ENCODE assay signal across 30 mouse cellular contexts in the genomic region with DNA sequence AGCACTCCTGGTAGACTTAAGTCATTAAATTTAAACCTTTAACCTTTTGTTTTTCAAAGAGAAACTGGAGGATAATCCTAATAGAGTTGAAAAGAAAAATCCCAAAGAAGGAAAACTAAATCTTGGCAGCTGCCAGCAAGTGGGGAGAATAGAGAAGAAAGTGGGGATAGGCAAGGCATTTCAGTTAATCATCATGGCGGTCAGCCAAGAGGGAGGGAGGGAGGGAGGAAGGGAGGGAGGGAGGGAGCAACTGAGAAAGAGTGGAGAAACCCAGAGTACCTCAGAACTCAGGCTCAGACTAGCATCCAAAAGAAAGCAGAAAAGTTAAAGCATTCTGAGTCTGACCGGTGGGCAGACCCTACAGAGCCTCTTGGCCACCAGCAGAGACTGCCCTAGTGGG.
DNase-seq lines count a peak whose midpoint lies in the region; ATAC-seq lines count a peak whose summit lies in the region.
"Had no signal": no experiment of that assay in that cellular context is flagged by ENCODE, and none has a peak within 500 bp of the region (broad histone marks: within the 10 kb centered on the region; RNA-seq: fewer than 3 reads in every experiment).

No protein-coding gene starts in this region.

- H3K4me1 ChIP-seq in forebrain, embryonic 14.5 days (ENCODE audit: control insufficient read depth, insufficient read depth, low read length) = peaks cover 3% of the 10 kb centered on the region; the same call in 1 of the 2 replicates
- H3K4me1 ChIP-seq in forebrain, embryonic 15.5 days = peaks cover 9% of the 10 kb centered on the region
- no peaks in the 10 kb centered on the region for H3K4me1 ChIP-seq in midbrain, embryonic 14.5 days (ENCODE audit: control insufficient read depth, insufficient read depth, low read length)
- H3K4me1 ChIP-seq in midbrain, embryonic 15.5 days = peaks cover 6% of the 10 kb centered on the region; the same call in 1 of the 2 replicates
- H3K4me1 ChIP-seq: embryonic facial prominence, embryonic 10.5 days; embryonic facial prominence, embryonic 13.5 days; heart, embryonic 10.5 days had no signal

- WGBS in forebrain, embryonic 14.5 days = 49% methylated on average over 2 of the region's 2 CpGs
- 25% methylated on average over 2 of the region's 2 CpGs for WGBS in forebrain, embryonic 15.5 days
- 65% methylated on average over 2 of the region's 2 CpGs for WGBS in midbrain, embryonic 14.5 days
- WGBS in midbrain, embryonic 15.5 days = 75% methylated on average over 1 of the region's 2 CpGs

- no peak overlapping the region for H3K4me3 ChIP-seq in forebrain, embryonic 14.5 days (ENCODE audit: low read depth, low read length)
- no peak overlapping the region for H3K4me3 ChIP-seq in forebrain, embryonic 15.5 days
- no peak overlapping the region for H3K4me3 ChIP-seq in midbrain, embryonic 14.5 days (replicated peaks; ENCODE audit: low read depth, low read length)
- H3K4me3 ChIP-seq in midbrain, embryonic 15.5 days = no peak overlapping the region
- H3K4me3 ChIP-seq: embryonic facial prominence, embryonic 10.5 days; embryonic facial prominence, embryonic 13.5 days; erythroblast, embryonic 14.5 days; forebrain, embryonic 13.5 days; heart, adult 2 months; heart, embryonic 10.5 days; heart, embryonic 13.5 days; hindbrain, embryonic 12.5 days had no signal

- intact Hi-C loops in left cerebral cortex, postnatal 4 days (cut with DNase I) = no loop called here

- H3K9me3 ChIP-seq in forebrain, embryonic 14.5 days (replicated peaks; ENCODE audit: control insufficient read depth, low read length) = no peaks in the 10 kb centered on the region
- no peaks in the 10 kb centered on the region for H3K9me3 ChIP-seq in forebrain, embryonic 15.5 days
- H3K9me3 ChIP-seq in midbrain, embryonic 14.5 days (ENCODE audit: control insufficient read depth, low read length) = no peaks in the 10 kb centered on the region
- no peaks in the 10 kb centered on the region for H3K9me3 ChIP-seq in midbrain, embryonic 15.5 days
- H3K9me3 ChIP-seq: embryonic facial prominence, embryonic 10.5 days; embryonic facial prominence, embryonic 13.5 days; forebrain, embryonic 13.5 days; G1E; heart, embryonic 10.5 days; heart, embryonic 13.5 days; hindbrain, embryonic 12.5 days had no signal

- no peak overlapping the region for H3K27ac ChIP-seq in forebrain, embryonic 14.5 days (ENCODE audit: low read depth, low read length)
- H3K27ac ChIP-seq in forebrain, embryonic 15.5 days (replicated peaks) = no peak overlapping the region
- H3K27ac ChIP-seq in midbrain, embryonic 14.5 days (replicated peaks; ENCODE audit: low read depth, low read length) = no peak overlapping the region
- no peak overlapping the region for H3K27ac ChIP-seq in midbrain, embryonic 15.5 days
- H3K27ac ChIP-seq: embryonic facial prominence, embryonic 10.5 days; embryonic facial prominence, embryonic 13.5 days; forebrain, embryonic 13.5 days; heart, adult 2 months; heart, embryonic 10.5 days; heart, embryonic 13.5 days; hindbrain, embryonic 12.5 days had no signal

- DNase-seq in forebrain, embryonic 14.5 days (ENCODE audit: low spot score) = peak; percentile 71
- peak; percentile 31 for DNase-seq in midbrain, embryonic 14.5 days
- DNase-seq in brain, adult 2 months (ENCODE audit: low read depth, low spot score) = peak; percentile 24
- no peak for DNase-seq in left cerebral cortex, postnatal 4 days
- no peak for DNase-seq in layer of hippocampus, adult 8-10 months (ENCODE audit: low spot score in 2 of 2)
- DNase-seq: adrenal gland, postnatal 10 days; B cell, adult 2 months; cerebellum, adult 11-12 months; cerebellum, adult 8-10 months; cerebellum, postnatal 10 days; cerebellum, postnatal 36 days; embryo, embryonic 11 days; gastrocnemius, postnatal 10 days; gastrocnemius, postnatal 36 days; heart, adult 2 months had no signal

- H3K4me2 ChIP-seq in forebrain, embryonic 14.5 days (ENCODE audit: low read length) = no peak overlapping the region
- no peak overlapping the region for H3K4me2 ChIP-seq in forebrain, embryonic 15.5 days (replicated peaks)
- no peak overlapping the region for H3K4me2 ChIP-seq in midbrain, embryonic 14.5 days (ENCODE audit: low read length)
- no peak overlapping the region for H3K4me2 ChIP-seq in midbrain, embryonic 15.5 days
- H3K4me2 ChIP-seq: embryonic facial prominence, embryonic 13.5 days; forebrain, embryonic 13.5 days; heart, embryonic 13.5 days; hindbrain, embryonic 12.5 days had no signal

- H3K27me3 ChIP-seq in forebrain, embryonic 14.5 days (replicated peaks; ENCODE audit: control insufficient read depth, insufficient read depth, low read length) = no peaks in the 10 kb centered on the region
- H3K27me3 ChIP-seq in forebrain, embryonic 15.5 days = no peaks in the 10 kb centered on the region
- no peaks in the 10 kb centered on the region for H3K27me3 ChIP-seq in midbrain, embryonic 14.5 days (ENCODE audit: control insufficient read depth, insufficient read depth, low read length)
- no peaks in the 10 kb centered on the region for H3K27me3 ChIP-seq in midbrain, embryonic 15.5 days (replicated peaks)
- H3K27me3 ChIP-seq: CH12.LX; embryonic facial prominence, embryonic 13.5 days; forebrain, embryonic 13.5 days; heart, embryonic 13.5 days; hindbrain, embryonic 12.5 days had no signal

- ATAC-seq in forebrain, embryonic 14.5 days = no peak
- ATAC-seq in forebrain, embryonic 15.5 days (replicated peaks) = no peak
- no peak for ATAC-seq in midbrain, embryonic 14.5 days (ENCODE audit: low FRiP score, low TSS enrichment)
- no peak for ATAC-seq in midbrain, embryonic 15.5 days (replicated peaks)
- ATAC-seq: forebrain, embryonic 13.5 days; hindbrain, embryonic 16.5 days; inflammation-experienced regulatory T-cells, adult 6 months; intestine, embryonic 16.5 days; Patski had no signal

- H3K36me3 ChIP-seq in forebrain, embryonic 14.5 days (ENCODE audit: control insufficient read depth, insufficient read depth, low read length) = no peaks in the 10 kb centered on the region
- no peaks in the 10 kb centered on the region for H3K36me3 ChIP-seq in forebrain, embryonic 15.5 days
- no peaks in the 10 kb centered on the region for H3K36me3 ChIP-seq in midbrain, embryonic 14.5 days (ENCODE audit: control insufficient read depth, insufficient read depth, low read length)
- H3K36me3 ChIP-seq in midbrain, embryonic 15.5 days (replicated peaks) = no peaks in the 10 kb centered on the region
- H3K36me3 ChIP-seq: embryonic facial prominence, embryonic 10.5 days; embryonic facial prominence, embryonic 13.5 days; G1E; hindbrain, embryonic 12.5 days had no signal

- no peak overlapping the region for H3K9ac ChIP-seq in forebrain, embryonic 14.5 days (ENCODE audit: low read length)
- no peak overlapping the region for H3K9ac ChIP-seq in forebrain, embryonic 15.5 days (replicated peaks)
- H3K9ac ChIP-seq in midbrain, embryonic 14.5 days (replicated peaks; ENCODE audit: low read length) = no peak overlapping the region
- H3K9ac ChIP-seq in midbrain, embryonic 15.5 days = no peak overlapping the region
- H3K9ac ChIP-seq: embryonic facial prominence, embryonic 13.5 days; forebrain, embryonic 13.5 days; heart, embryonic 13.5 days; hindbrain, embryonic 12.5 days had no signal

Comparison
In these comparisons a context has a peak if more than half of its experiments do, and no peak if none do; other contexts are left out.
1. DNase-seq: peak in forebrain, embryonic 14.5 days (single experiment), midbrain, embryonic 14.5 days (single experiment) and brain, adult 2 months (single experiment); none in left cerebral cortex, postnatal 4 days (single experiment) and layer of hippocampus, adult 8-10 months (0 of 2).